Mouse (Mus musculus) frontal cortex, postnatal 14 days (tissue): ENCODE results near the gene Ddx4.
"Not testable (repeated sequence)": the region's sequence is repeated elsewhere in the genome, so short reads cannot be mapped to it uniquely, and the experiment has no call there.

Source experiments
- DNase-seq, 2 experiments: peaks; one replicate each; pipeline ENCODE4 v3.0.0; 2022; ENCODE audit warnings: low spot score in 2 of 2

The Ddx4 gene

DNA sequence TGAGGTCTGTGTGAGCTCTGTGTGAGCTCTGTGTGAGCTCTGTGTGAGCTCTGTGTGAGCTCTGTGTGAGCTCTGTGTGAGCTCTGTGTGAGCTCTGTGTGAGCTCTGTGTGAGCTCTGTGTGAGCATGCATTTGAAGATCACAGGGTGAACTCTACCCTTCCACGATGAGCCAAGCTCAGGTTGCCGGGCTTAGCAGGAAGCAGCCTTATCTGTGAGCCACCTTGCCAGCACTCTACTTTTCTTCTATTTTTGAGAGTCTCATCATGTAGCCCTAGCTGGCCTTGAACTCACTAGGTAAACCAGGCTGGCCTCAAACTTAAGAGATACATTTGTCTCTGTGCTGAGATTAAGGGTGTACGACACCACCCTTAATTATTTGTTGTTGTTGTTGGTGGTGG lies 15.8 kb downstream of the Ddx4 start:
- DNase-seq, result no peak

- DNase-seq, result no peak
Observed at GRCm38 (mm10) chr13:112635174-112635837, 17.0 kb downstream of the Ddx4 start.

- no peak for DNase-seq
Observed at GRCm38 (mm10) chr13:112625566-112625965, 26.7 kb downstream of the Ddx4 start.

DNA sequence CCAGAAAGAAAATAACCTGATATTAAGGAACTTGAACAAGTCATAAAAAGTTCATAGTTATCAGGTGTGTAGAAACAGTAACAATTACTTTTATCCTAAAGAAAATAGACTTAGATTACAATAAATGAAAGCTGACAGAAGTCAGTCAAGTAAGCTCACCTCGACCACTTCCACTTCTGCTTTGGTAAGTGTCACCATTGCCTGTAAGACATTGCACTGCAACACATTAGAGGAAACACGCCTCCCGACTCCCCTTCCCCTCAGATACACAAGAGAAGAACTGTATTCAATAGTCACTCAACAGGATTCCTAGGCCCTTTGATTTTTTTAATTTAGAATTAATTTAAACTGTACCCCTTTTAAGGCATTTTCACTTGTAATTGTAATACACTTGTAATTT lies 27.7 kb downstream of the Ddx4 start:
- no peak for DNase-seq

- DNase-seq, result no peak
Observed at GRCm38 (mm10) chr13:112623656-112624055, 28.6 kb downstream of the Ddx4 start.

DNA sequence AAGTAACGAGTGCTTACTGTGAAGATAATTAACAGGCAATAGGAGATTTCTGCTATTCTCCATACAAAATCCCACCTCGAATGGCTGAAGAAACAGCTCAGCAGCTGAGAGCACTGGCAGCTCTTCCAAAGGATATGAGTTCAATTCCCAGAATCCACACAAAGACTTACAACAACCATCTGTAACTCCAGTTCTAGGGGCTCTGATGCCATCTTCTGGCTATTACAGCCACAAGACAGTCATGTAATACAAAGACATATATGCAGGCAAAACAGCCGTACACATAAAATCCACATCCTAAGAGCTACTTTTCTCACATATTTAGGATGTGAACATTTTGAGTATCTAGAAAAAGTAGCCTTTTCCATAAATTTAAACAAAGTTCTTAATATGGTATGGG lies 30.7 kb downstream of the Ddx4 start:
- DNase-seq, result no peak

GRCm38 (mm10) chr13:112608606-112609005 lies 43.7 kb downstream of the Ddx4 start:
- no peak for DNase-seq

- DNase-seq, result no peak
Observed at GRCm38 (mm10) chr13:112604411-112604810, 47.9 kb downstream of the Ddx4 start.

DNA sequence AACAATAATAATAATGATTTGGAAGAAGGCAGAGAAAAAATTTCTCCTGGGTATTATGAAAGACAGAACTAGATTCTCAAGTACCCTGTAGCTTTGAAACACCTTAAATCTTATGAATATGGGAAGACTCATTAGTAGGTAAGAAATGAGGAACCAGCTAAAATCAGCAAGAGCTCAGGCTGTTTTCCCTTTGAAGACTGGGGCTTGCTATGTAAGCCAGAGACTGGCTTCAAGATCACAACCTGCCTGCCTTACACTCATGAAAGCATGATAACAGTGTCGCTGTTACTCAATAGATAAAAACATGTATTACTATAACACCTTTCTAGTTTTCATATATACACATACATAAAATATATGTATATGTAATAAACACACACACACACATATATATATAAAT lies 48.4 kb downstream of the Ddx4 start:
- DNase-seq, result no peak

- DNase-seq, result no peak
Observed at GRCm38 (mm10) chr13:112602607-112603006, 49.7 kb downstream of the Ddx4 start.

DNA sequence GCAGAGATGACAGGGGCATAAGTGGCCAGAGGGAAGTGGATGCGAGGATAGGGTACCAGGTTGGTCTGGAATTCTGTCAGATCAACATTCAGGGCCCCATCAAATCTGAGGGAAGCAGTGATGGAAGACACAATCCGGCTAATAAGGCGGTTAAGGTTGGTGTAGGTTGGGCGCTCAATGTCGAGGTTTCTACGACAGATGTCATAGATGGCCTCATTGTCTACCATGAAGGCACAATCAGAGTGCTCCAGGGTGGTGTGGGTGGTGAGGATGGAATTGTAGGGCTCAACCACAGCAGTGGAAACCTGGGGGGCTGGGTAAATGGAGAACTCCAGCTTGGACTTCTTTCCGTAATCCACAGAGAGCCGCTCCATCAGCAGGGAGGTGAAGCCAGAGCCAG lies 58.0 kb downstream of the Ddx4 start, which contains the start of gene Il31ra:
Il31ra (minus strand) TSS at position 101 of the 400 bp plus-strand sequence.
- DNase-seq, result not testable (repeated sequence)

GRCm38 (mm10) chr13:112590254-112590653 lies 62.0 kb downstream of the Ddx4 start:
- no peak for DNase-seq

DNA sequence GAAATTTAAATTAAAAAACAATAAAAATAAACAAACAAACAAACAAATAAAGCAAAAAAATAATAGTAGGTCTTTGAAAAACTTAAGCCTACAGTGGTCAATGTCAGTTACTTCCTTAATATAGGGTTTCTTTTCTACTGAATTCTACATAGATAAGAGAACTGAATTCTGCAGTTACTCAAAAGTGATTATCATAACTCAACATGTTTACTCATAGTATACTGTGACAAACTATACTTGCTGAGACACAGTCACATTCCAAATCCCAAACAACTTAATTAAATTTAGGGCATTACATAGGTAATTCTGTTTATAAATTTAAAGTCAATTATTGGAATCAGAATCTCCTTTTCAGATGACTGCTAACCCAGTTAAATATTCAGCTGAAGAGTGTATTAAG lies 62.6 kb downstream of the Ddx4 start:
- no peak for DNase-seq

- no peak for DNase-seq
Observed at GRCm38 (mm10) chr13:112584556-112585237, 67.6 kb downstream of the Ddx4 start.

DNA sequence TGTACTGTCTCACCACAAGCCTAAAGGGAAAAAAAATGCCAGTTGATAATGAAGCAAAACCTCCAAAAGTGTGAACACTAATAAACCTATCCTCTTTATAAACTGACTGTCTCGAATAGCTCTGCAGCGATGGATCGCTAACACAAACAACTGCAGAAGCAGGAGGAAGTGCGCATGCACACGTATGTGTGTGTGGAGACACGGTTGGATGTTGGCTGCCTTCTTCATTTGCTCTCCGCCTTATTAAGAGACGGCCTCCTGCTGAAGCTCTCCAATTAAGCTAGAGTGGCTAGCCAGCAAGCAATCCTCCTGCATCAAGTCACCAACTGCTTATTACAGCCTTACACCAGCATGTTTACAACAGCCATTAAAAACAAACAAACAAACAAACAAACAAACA lies 70.0 kb downstream of the Ddx4 start:
- no peak for DNase-seq

DNA sequence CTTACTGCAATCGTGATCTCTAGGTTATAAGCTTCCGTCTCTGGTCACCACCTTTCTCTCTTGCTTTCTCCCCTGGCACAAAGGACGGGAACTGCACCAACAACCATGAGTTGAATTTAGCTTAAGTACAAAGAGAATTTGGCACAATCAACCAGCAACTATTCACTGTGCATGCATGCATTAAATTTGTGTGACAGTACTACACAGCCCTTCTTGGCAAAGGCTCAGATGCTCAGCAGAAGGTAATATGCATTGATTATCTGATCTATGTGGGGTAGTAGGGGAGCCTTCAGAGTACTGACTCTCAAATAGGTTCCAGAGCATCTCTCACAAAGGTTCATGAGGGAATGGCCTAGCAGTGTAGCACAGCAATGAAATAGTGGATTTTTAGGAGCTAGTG lies 70.5 kb downstream of the Ddx4 start:
- no peak for DNase-seq

GRCm38 (mm10) chr13:112580590-112581320 lies 71.5 kb downstream of the Ddx4 start:
- no peak for DNase-seq

- DNase-seq, result peak; percentile 99 to 100
Observed at GRCm38 (mm10) chr13:112578041-112578440, 74.2 kb downstream of the Ddx4 start.

DNA sequence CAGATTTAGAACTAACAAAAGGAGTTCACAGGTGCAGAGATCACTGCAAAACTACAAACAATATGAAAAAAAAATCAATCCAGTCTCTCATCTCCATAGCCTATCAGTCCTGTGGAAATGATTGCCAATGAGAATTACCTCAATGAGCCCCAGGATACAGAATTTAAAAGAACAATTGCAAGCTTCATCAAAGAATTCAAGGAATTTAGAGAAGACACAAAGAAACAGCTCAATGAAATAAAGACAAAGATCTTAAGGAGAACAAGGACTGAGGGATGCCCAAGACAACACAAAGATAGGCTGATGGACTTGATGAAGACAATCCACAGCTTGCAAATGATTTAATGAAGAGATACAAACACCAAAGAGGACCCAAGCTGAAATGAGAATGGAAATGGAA lies 78.5 kb downstream of the Ddx4 start:
- no peak for DNase-seq

DNA sequence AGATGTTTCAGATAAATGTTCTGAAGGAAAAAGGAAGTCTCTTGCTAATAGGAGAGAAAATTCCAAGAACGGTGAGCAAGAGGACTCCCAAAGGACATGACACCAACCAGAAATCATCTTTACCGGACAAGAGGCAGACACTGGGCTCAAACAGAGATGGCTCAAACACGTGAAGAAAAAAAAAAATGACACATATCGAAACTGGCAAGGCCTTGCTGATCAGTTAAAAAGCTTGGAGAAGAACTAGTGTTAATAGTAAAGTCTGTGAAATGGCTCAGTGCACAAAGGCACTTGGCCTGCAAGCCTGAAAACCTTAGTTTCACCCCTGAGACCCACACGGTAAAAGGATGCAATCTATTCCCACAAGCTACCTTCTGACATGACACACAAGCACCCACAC lies 81.5 kb downstream of the Ddx4 start:
- DNase-seq, result no peak

DNA sequence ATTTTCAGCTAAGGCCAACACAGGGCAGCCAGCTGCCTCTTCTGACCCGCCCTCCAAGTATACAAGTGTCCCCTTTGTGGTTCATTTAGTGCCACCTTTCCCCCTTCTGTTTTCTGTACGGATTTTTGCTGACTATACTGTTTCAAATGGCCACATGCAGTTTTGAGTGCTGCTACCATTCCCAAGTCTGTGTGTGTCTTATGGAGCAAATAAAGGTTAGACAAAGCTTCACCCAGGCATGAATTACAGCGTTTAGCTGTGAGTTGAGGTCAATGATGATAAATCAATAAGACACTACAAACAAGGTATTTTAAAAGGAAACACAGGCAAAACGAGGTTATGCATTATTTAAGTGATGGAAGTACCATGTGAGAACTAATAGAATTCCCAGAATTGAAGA lies 82.7 kb downstream of the Ddx4 start:
- DNase-seq, result no peak

DNA sequence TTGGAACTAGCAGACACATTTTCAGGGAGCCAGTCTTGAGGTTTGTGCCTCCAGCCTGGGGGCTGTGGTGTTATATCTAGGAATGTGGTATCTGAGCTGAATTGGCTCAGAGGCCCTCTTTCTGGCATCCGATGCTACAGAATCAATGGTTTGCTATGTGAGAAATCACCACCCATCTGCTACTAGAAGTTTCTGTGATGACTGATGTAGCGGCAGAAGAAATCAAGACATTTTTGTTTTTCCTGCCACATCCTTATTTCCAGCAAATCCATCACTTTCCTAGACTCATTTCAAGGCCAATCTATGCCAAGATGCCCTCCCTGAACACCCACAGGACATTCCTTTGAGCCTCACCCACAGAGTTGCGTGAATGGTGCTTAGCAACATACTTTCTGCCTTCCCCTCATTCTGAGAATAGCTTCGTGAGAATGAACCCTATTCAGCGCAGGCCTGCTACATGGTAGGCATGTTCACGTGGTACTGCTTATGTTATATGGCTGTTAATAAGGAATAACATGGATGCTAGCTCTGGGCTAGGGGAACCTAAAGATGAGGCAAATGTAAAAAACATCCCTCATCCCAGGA lies 91.6 kb downstream of the Ddx4 start:
- peak in 1 of 2 experiments; percentile 17 for DNase-seq
